Mouse (Mus musculus) testis, adult 2 months (tissue): ENCODE results near the gene Psma4. TPM values are rescaled to one million over a fixed set of nuclear protein-coding genes. Genes with fewer than 3 reads are reported as not detected.

ENCODE experiments used
- H3K27ac ChIP-seq: fragments of 200-500 bp; 2 replicates; pipeline ENCODE4 v1.5.1; 2012; ENCODE audit warnings: low read depth, low read length; ENCODE audit not compliant: control insufficient read depth, insufficient read depth
- H3K27me3 ChIP-seq: fragments of 200-500 bp; 2 replicates; pipeline ENCODE4 v1.6.1; 2012; ENCODE audit warnings: mild to moderate bottlenecking, low read length, moderate library complexity; ENCODE audit not compliant: control insufficient read depth, insufficient read depth
- H3K36me3 ChIP-seq: fragments of 200-500 bp; 2 replicates; pipeline ENCODE4 v1.6.1; 2012; ENCODE audit warnings: mild to moderate bottlenecking, low read length; ENCODE audit not compliant: control insufficient read depth, insufficient read depth
- H3K4me1 ChIP-seq: fragments of 200-500 bp; 2 replicates; pipeline ENCODE4 v1.6.1; 2012; ENCODE audit warnings: low read length; ENCODE audit not compliant: control insufficient read depth, insufficient read depth
- H3K4me3 ChIP-seq: fragments of 200-500 bp; 2 replicates; pipeline ENCODE4 v1.5.1; 2012; ENCODE audit warnings: low read depth, mild to moderate bottlenecking, low read length, moderate library complexity, mixed read lengths; ENCODE audit not compliant: control insufficient read depth
- CTCF ChIP-seq: fragments of 200-500 bp; IDR thresholded peaks from 2 replicates; pipeline ENCODE4 v1.5.1; 2012; ENCODE audit warnings: low read depth, mild to moderate bottlenecking, inconsistent platforms, low read length, moderate library complexity; ENCODE audit not compliant: control insufficient read depth, insufficient read depth, insufficient replicate concordance
- POLR2A ChIP-seq: fragments of 200-500 bp; IDR thresholded peaks from 2 replicates; pipeline ENCODE4 v1.6.1; 2012; ENCODE audit warnings: low read depth, mild to moderate bottlenecking, inconsistent platforms, low read length, moderate library complexity; ENCODE audit not compliant: control insufficient read depth
- polyA plus RNA-seq: library from polyadenylated mRNA; depleted of rRNA; stranded (reverse); fragments of >200 nt; gene quantifications from 2 replicates; pipeline ENCODE4 v1.2.3, GENCODE M21; 2012; rRNA removed

Psma4 gene
- polyA plus RNA-seq, 1 experiment: 80.4 TPM

DNA sequence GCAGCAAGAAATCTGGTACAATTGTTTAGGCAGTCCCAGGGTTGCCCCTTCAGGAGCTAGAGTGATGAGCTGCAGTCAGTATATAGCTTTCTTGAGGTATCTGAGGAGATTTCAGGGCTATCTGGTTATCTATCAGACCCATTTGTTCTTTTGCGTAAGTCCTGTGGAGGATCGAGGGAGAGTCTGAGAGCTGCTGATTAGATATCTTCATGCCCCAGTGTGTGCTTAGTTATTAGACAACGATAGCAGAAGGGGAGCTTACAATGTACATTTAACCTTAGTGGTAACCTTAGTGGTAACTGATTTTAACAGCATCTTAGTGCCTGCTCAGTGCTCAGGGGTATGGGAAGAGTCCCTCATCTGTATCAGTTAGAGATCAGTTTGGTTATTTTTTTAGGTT, 45.1 kb downstream of the Psma4 start:
- TF ChIP-seq CTCF (no peak), POLR2A (no peak)
- Histone ChIP-seq H3K36me3 (no peaks in the 10 kb centered on the region), H3K4me3 (no peak overlapping the region), H3K4me1 (no peaks in the 10 kb centered on the region), H3K27me3 (no peaks in the 10 kb centered on the region), H3K27ac (no peak overlapping the region)

DNA sequence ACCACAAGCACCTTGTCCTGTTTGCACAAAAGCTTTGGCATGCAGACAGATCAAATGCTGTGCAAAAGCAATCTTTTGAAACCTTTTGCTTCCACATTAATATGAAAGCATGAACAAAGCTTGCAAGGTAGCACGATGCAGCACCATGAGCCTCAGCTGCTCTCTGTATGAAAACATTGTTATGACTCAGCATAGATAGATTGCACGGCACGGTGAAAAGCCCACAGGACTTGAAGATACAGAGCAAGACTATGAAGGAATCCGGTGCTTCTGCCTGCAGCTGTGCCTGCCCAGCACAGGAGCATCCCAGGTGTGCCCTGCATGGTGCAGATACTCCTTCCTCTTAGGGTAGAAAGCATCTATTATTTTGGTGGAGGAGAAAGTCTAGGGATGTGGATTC, 53.0 kb downstream of the Psma4 start:
- no peaks in the 10 kb centered on the region for H3K27me3 ChIP-seq
- no peaks in the 10 kb centered on the region for H3K4me1 ChIP-seq
- no peak overlapping the region for H3K4me3 ChIP-seq
- H3K27ac ChIP-seq: no peak overlapping the region
- TF ChIP-seq CTCF: no peak
- TF ChIP-seq POLR2A: no peak
- H3K36me3 ChIP-seq: no peaks in the 10 kb centered on the region

Other genes starting within 250 kb of the Psma4 start
- gene Wdr61, start 216.3 kb upstream of the Psma4 start, polyA plus RNA-seq: 24.5 and 26.9 TPM in 2 replicates
- 12.2 and 13.1 TPM in 2 replicates for gene Crabp1, start 186.0 kb upstream of the Psma4 start, polyA plus RNA-seq
- 25.2 and 36.5 TPM in 2 replicates for gene Ireb2, start 87.0 kb upstream of the Psma4 start, polyA plus RNA-seq
- gene Hykk, start 33.5 kb upstream of the Psma4 start, polyA plus RNA-seq: 0.16 and 0.36 TPM in 2 replicates
- 0.25 TPM in 1 of 2 replicates, not detected in the other for gene AY074887, start 208 bp downstream of the Psma4 start, polyA plus RNA-seq
- 6.7 and 9.2 TPM in 2 replicates for gene Chrna5, start 30.1 kb downstream of the Psma4 start, polyA plus RNA-seq
- gene Chrna3, start 75.8 kb downstream of the Psma4 start, polyA plus RNA-seq: 0.05 and 0.06 TPM in 2 replicates
- 1.7 and 2.0 TPM in 2 replicates for gene Chrnb4, start 98.0 kb downstream of the Psma4 start, polyA plus RNA-seq
- gene Ube2q2, start 198.1 kb downstream of the Psma4 start, polyA plus RNA-seq: 19.0 and 19.8 TPM in 2 replicates